Mouse (Mus musculus): ENCODE results near the gene Zfp408. TPM values are rescaled to one million over a fixed set of nuclear protein-coding genes. Genes with fewer than 3 reads are reported as not detected.

Gene Zfp408
- polyA plus RNA-seq (2014; fragmentation: Nextera tagmentation; extraction: Ambion mirVana) = 7.6 and 8.7 TPM in 2 replicates

GRCm38 (mm10) chr2:91649553-91650359 is at the start of gene Zfp408, which contains the start of gene Arhgap1:
Zfp408 (minus strand) TSS chr2:91649791.
Arhgap1 (plus strand) TSS chr2:91649860.
- H3K4me1 ChIP-seq (ENCODE audit: control insufficient read depth, insufficient read depth, low read length) = peaks cover 14% of the 10 kb centered on the region; the same call in 1 of the 2 replicates
- H3K4me3 ChIP-seq (ENCODE audit: low read depth, low read length) = peak within 1 kb of the TSS; percentile 88
- under 1% methylated on average over 44 of the region's 44 CpGs for WGBS
- no peaks in the 10 kb centered on the region for H3K27me3 ChIP-seq (ENCODE audit: control insufficient read depth, insufficient read depth, low read length)
- peak within 1 kb of the TSS; percentile 88 for H3K4me2 ChIP-seq (replicated peaks; ENCODE audit: low read depth, low read length)
- peak within 1 kb of the TSS; percentile 86 for H3K27ac ChIP-seq (ENCODE audit: low read length)
- H3K9me3 ChIP-seq (ENCODE audit: control insufficient read depth, low read depth, low read length) = no peaks in the 10 kb centered on the region
- peak; percentile 95 for ATAC-seq (ENCODE audit: insufficient number of reproducible peaks, insufficient read depth, low FRiP score, low read depth)
- H3K9ac ChIP-seq (replicated peaks; ENCODE audit: low read depth, low read length) = peak within 1 kb of the TSS; percentile 85
- peaks cover 45% of the 10 kb centered on the region for H3K36me3 ChIP-seq (ENCODE audit: control insufficient read depth, insufficient read depth, low read length)

- 77% methylated on average over 1 of the region's 1 CpGs for WGBS
- Histone ChIP-seq H3K9ac (replicated peaks; ENCODE audit: low read depth, low read length) (no peak overlapping the region), H3K4me3 (ENCODE audit: low read depth, low read length) (no peak overlapping the region), H3K36me3 (ENCODE audit: control insufficient read depth, insufficient read depth, low read length) (no peaks in the 10 kb centered on the region; the same call in 1 of the 2 replicates), H3K27ac (ENCODE audit: low read length) (no peak overlapping the region), H3K9me3 (ENCODE audit: control insufficient read depth, low read depth, low read length) (no peaks in the 10 kb centered on the region), H3K4me1 (ENCODE audit: control insufficient read depth, insufficient read depth, low read length) (no peaks in the 10 kb centered on the region), H3K4me2 (replicated peaks; ENCODE audit: low read depth, low read length) (no peak overlapping the region), H3K27me3 (ENCODE audit: control insufficient read depth, insufficient read depth, low read length) (no peaks in the 10 kb centered on the region)
- ATAC-seq (ENCODE audit: insufficient number of reproducible peaks, insufficient read depth, low FRiP score, low read depth) = no peak
These were observed 49.6 kb upstream of the Zfp408 start for GRCm38 (mm10) chr2:91699225-91699624.

- Histone ChIP-seq H3K27ac (ENCODE audit: low read length) (no peak overlapping the region), H3K4me1 (ENCODE audit: control insufficient read depth, insufficient read depth, low read length) (no peaks in the 10 kb centered on the region), H3K4me3 (ENCODE audit: low read depth, low read length) (no peak overlapping the region), H3K36me3 (ENCODE audit: control insufficient read depth, insufficient read depth, low read length) (no peaks in the 10 kb centered on the region; the same call in 1 of the 2 replicates), H3K27me3 (ENCODE audit: control insufficient read depth, insufficient read depth, low read length) (no peaks in the 10 kb centered on the region), H3K9me3 (ENCODE audit: control insufficient read depth, low read depth, low read length) (no peaks in the 10 kb centered on the region), H3K9ac (replicated peaks; ENCODE audit: low read depth, low read length) (no peak overlapping the region), H3K4me2 (replicated peaks; ENCODE audit: low read depth, low read length) (no peak overlapping the region)
- ATAC-seq (ENCODE audit: insufficient number of reproducible peaks, insufficient read depth, low FRiP score, low read depth) = no peak
- WGBS = 76% methylated on average over 1 of the region's 1 CpGs
These were observed 46.6 kb upstream of the Zfp408 start for GRCm38 (mm10) chr2:91696225-91696590.

- Histone ChIP-seq H3K4me2 (replicated peaks; ENCODE audit: low read depth, low read length) (no peak overlapping the region), H3K4me1 (ENCODE audit: control insufficient read depth, insufficient read depth, low read length) (no peaks in the 10 kb centered on the region), H3K4me3 (ENCODE audit: low read depth, low read length) (no peak overlapping the region), H3K27me3 (ENCODE audit: control insufficient read depth, insufficient read depth, low read length) (no peaks in the 10 kb centered on the region), H3K9me3 (ENCODE audit: control insufficient read depth, low read depth, low read length) (no peaks in the 10 kb centered on the region), H3K9ac (replicated peaks; ENCODE audit: low read depth, low read length) (no peak overlapping the region), H3K36me3 (ENCODE audit: control insufficient read depth, insufficient read depth, low read length) (no peaks in the 10 kb centered on the region; the same call in 1 of the 2 replicates), H3K27ac (ENCODE audit: low read length) (no peak overlapping the region)
- ATAC-seq (ENCODE audit: insufficient number of reproducible peaks, insufficient read depth, low FRiP score, low read depth) = no peak
- 88% methylated on average over 10 of the region's 10 CpGs for WGBS
These were observed 46.0 kb upstream of the Zfp408 start for GRCm38 (mm10) chr2:91695436-91696224.

GRCm38 (mm10) chr2:91689452-91689851 is 39.9 kb upstream of the Zfp408 start:
- Histone ChIP-seq H3K4me2 (replicated peaks; ENCODE audit: low read depth, low read length) (no peak overlapping the region), H3K9ac (replicated peaks; ENCODE audit: low read depth, low read length) (no peak overlapping the region), H3K4me1 (ENCODE audit: control insufficient read depth, insufficient read depth, low read length) (no peaks in the 10 kb centered on the region), H3K27ac (ENCODE audit: low read length) (no peak overlapping the region), H3K9me3 (ENCODE audit: control insufficient read depth, low read depth, low read length) (no peaks in the 10 kb centered on the region), H3K27me3 (ENCODE audit: control insufficient read depth, insufficient read depth, low read length) (no peaks in the 10 kb centered on the region), H3K4me3 (ENCODE audit: low read depth, low read length) (no peak overlapping the region), H3K36me3 (ENCODE audit: control insufficient read depth, insufficient read depth, low read length) (peaks cover 18% of the 10 kb centered on the region; the same call in 1 of the 2 replicates)
- ATAC-seq (ENCODE audit: insufficient number of reproducible peaks, insufficient read depth, low FRiP score, low read depth) = no peak
- WGBS = 87% methylated on average over 7 of the region's 7 CpGs

- Histone ChIP-seq H3K4me3 (ENCODE audit: low read depth, low read length) (no peak overlapping the region), H3K9me3 (ENCODE audit: control insufficient read depth, low read depth, low read length) (no peaks in the 10 kb centered on the region), H3K36me3 (ENCODE audit: control insufficient read depth, insufficient read depth, low read length) (peaks cover 20% of the 10 kb centered on the region), H3K27me3 (ENCODE audit: control insufficient read depth, insufficient read depth, low read length) (no peaks in the 10 kb centered on the region), H3K4me2 (replicated peaks; ENCODE audit: low read depth, low read length) (no peak overlapping the region), H3K27ac (ENCODE audit: low read length) (no peak overlapping the region), H3K9ac (replicated peaks; ENCODE audit: low read depth, low read length) (no peak overlapping the region), H3K4me1 (ENCODE audit: control insufficient read depth, insufficient read depth, low read length) (no peaks in the 10 kb centered on the region)
- 72% methylated on average over 8 of the region's 8 CpGs for WGBS
- ATAC-seq (ENCODE audit: insufficient number of reproducible peaks, insufficient read depth, low FRiP score, low read depth) = no peak
These were observed 34.3 kb upstream of the Zfp408 start for GRCm38 (mm10) chr2:91683919-91684318.

GRCm38 (mm10) chr2:91682850-91683249 is 33.3 kb upstream of the Zfp408 start:
- Histone ChIP-seq H3K4me2 (replicated peaks; ENCODE audit: low read depth, low read length) (no peak overlapping the region), H3K27ac (ENCODE audit: low read length) (no peak overlapping the region), H3K27me3 (ENCODE audit: control insufficient read depth, insufficient read depth, low read length) (no peaks in the 10 kb centered on the region), H3K36me3 (ENCODE audit: control insufficient read depth, insufficient read depth, low read length) (peaks cover 26% of the 10 kb centered on the region), H3K9ac (replicated peaks; ENCODE audit: low read depth, low read length) (no peak overlapping the region), H3K4me1 (ENCODE audit: control insufficient read depth, insufficient read depth, low read length) (no peaks in the 10 kb centered on the region), H3K4me3 (ENCODE audit: low read depth, low read length) (no peak overlapping the region), H3K9me3 (ENCODE audit: control insufficient read depth, low read depth, low read length) (no peaks in the 10 kb centered on the region)
- ATAC-seq (ENCODE audit: insufficient number of reproducible peaks, insufficient read depth, low FRiP score, low read depth) = no peak
- 47% methylated on average over 4 of the region's 4 CpGs for WGBS

- Histone ChIP-seq H3K4me1 (ENCODE audit: control insufficient read depth, insufficient read depth, low read length) (no peaks in the 10 kb centered on the region), H3K36me3 (ENCODE audit: control insufficient read depth, insufficient read depth, low read length) (peaks cover 37% of the 10 kb centered on the region), H3K27me3 (ENCODE audit: control insufficient read depth, insufficient read depth, low read length) (no peaks in the 10 kb centered on the region), H3K4me3 (ENCODE audit: low read depth, low read length) (no peak overlapping the region), H3K9me3 (ENCODE audit: control insufficient read depth, low read depth, low read length) (no peaks in the 10 kb centered on the region), H3K9ac (replicated peaks; ENCODE audit: low read depth, low read length) (no peak overlapping the region), H3K27ac (ENCODE audit: low read length) (no peak overlapping the region), H3K4me2 (replicated peaks; ENCODE audit: low read depth, low read length) (no peak overlapping the region)
- no peak for ATAC-seq (ENCODE audit: insufficient number of reproducible peaks, insufficient read depth, low FRiP score, low read depth)
These were observed 27.4 kb upstream of the Zfp408 start for GRCm38 (mm10) chr2:91676961-91677360.

Data from stomach, embryonic 14.5 days (tissue).